Mouse (Mus musculus): ENCODE results near the gene Tex47. TPM values are rescaled to one million over a fixed set of nuclear protein-coding genes. Genes with fewer than 3 reads are reported as not detected.
A peak's percentile ranks its signal among the peaks of the same experiment; 100 is the strongest.

Gene Tex47
- not detected in 2 replicates for polyA plus RNA-seq (2014; fragmentation: Nextera tagmentation; extraction: Ambion mirVana)

- no peak for ATAC-seq (ENCODE audit: insufficient number of reproducible peaks, low FRiP score, low TSS enrichment, low read depth)
- no peaks in the 10 kb centered on the region for H3K27me3 ChIP-seq (ENCODE audit: control insufficient read depth, insufficient read depth, low read length)
- H3K4me1 ChIP-seq (ENCODE audit: control insufficient read depth, insufficient read depth, low read length), result no peaks in the 10 kb centered on the region
- H3K36me3 ChIP-seq (ENCODE audit: control insufficient read depth, insufficient read depth, low read length), result no peaks in the 10 kb centered on the region
- H3K9me3 ChIP-seq (ENCODE audit: control insufficient read depth, low read length), result no peaks in the 10 kb centered on the region
- no peak within 1 kb of the TSS for H3K9ac ChIP-seq (ENCODE audit: low read length)
- no peak within 1 kb of the TSS for H3K4me3 ChIP-seq (ENCODE audit: low read depth, low read length)
- 85% methylated on average over 1 of the region's 1 CpGs for WGBS
- DNase-seq (ENCODE audit: low spot score), result no peak
- no peak within 1 kb of the TSS for H3K27ac ChIP-seq (replicated peaks; ENCODE audit: low read depth, low read length)
- no peak within 1 kb of the TSS for H3K4me2 ChIP-seq (ENCODE audit: low read depth, severe bottlenecking)
Observed at GRCm38 (mm10) chr5:7303819-7304218, at the start of gene Tex47. Tex47 (plus strand) TSS chr5:7304119.

- H3K36me3 ChIP-seq (ENCODE audit: control insufficient read depth, insufficient read depth, low read length), result no peaks in the 10 kb centered on the region
- H3K9ac ChIP-seq (ENCODE audit: low read length), result no peak overlapping the region
- no peaks in the 10 kb centered on the region for H3K4me1 ChIP-seq (ENCODE audit: control insufficient read depth, insufficient read depth, low read length)
- no peak for ATAC-seq (ENCODE audit: insufficient number of reproducible peaks, low FRiP score, low TSS enrichment, low read depth)
- no peak overlapping the region for H3K27ac ChIP-seq (replicated peaks; ENCODE audit: low read depth, low read length)
- WGBS, result 88% methylated on average over 7 of the region's 7 CpGs
- no peak for DNase-seq (ENCODE audit: low spot score)
- H3K4me2 ChIP-seq (ENCODE audit: low read depth, severe bottlenecking), result no peak overlapping the region
- H3K4me3 ChIP-seq (ENCODE audit: low read depth, low read length), result no peak overlapping the region
- H3K9me3 ChIP-seq (ENCODE audit: control insufficient read depth, low read length), result no peaks in the 10 kb centered on the region
- H3K27me3 ChIP-seq (ENCODE audit: control insufficient read depth, insufficient read depth, low read length), result no peaks in the 10 kb centered on the region
Observed at GRCm38 (mm10) chr5:7276659-7277455, 27.1 kb upstream of the Tex47 start.

- Histone ChIP-seq H3K4me3 (ENCODE audit: low read depth, low read length) (no peak overlapping the region), H3K4me2 (ENCODE audit: low read depth, severe bottlenecking) (no peak overlapping the region), H3K36me3 (ENCODE audit: control insufficient read depth, insufficient read depth, low read length) (no peaks in the 10 kb centered on the region), H3K9me3 (ENCODE audit: control insufficient read depth, low read length) (no peaks in the 10 kb centered on the region), H3K4me1 (ENCODE audit: control insufficient read depth, insufficient read depth, low read length) (no peaks in the 10 kb centered on the region), H3K27me3 (ENCODE audit: control insufficient read depth, insufficient read depth, low read length) (no peaks in the 10 kb centered on the region), H3K27ac (replicated peaks; ENCODE audit: low read depth, low read length) (no peak overlapping the region), H3K9ac (ENCODE audit: low read length) (no peak overlapping the region)
- 92% methylated on average over 1 of the region's 1 CpGs for WGBS
- ATAC-seq (ENCODE audit: insufficient number of reproducible peaks, low FRiP score, low TSS enrichment, low read depth), result no peak
- DNase-seq (ENCODE audit: low spot score), result no peak
Observed at GRCm38 (mm10) chr5:7284336-7284735, 19.6 kb upstream of the Tex47 start.

- Histone ChIP-seq H3K36me3 (ENCODE audit: control insufficient read depth, insufficient read depth, low read length) (no peaks in the 10 kb centered on the region), H3K9me3 (ENCODE audit: control insufficient read depth, low read length) (no peaks in the 10 kb centered on the region), H3K4me3 (ENCODE audit: low read depth, low read length) (no peak overlapping the region), H3K27ac (replicated peaks; ENCODE audit: low read depth, low read length) (no peak overlapping the region), H3K4me1 (ENCODE audit: control insufficient read depth, insufficient read depth, low read length) (no peaks in the 10 kb centered on the region), H3K4me2 (ENCODE audit: low read depth, severe bottlenecking) (no peak overlapping the region), H3K9ac (ENCODE audit: low read length) (no peak overlapping the region), H3K27me3 (ENCODE audit: control insufficient read depth, insufficient read depth, low read length) (no peaks in the 10 kb centered on the region)
- no peak for DNase-seq (ENCODE audit: low spot score)
- no peak for ATAC-seq (ENCODE audit: insufficient number of reproducible peaks, low FRiP score, low TSS enrichment, low read depth)
- 74% methylated on average over 1 of the region's 1 CpGs for WGBS
Observed at GRCm38 (mm10) chr5:7302969-7303368, 950 bp upstream of the Tex47 start.

- ATAC-seq (ENCODE audit: insufficient number of reproducible peaks, low FRiP score, low TSS enrichment, low read depth) (no peak), DNase-seq (ENCODE audit: low spot score) (no peak)
- no peaks in the 10 kb centered on the region for H3K4me1 ChIP-seq (ENCODE audit: control insufficient read depth, insufficient read depth, low read length)
- H3K9ac ChIP-seq (ENCODE audit: low read length), result no peak overlapping the region
- no peak overlapping the region for H3K4me2 ChIP-seq (ENCODE audit: low read depth, severe bottlenecking)
- H3K4me3 ChIP-seq (ENCODE audit: low read depth, low read length), result no peak overlapping the region
- 88% methylated on average over 4 of the region's 4 CpGs for WGBS
- H3K36me3 ChIP-seq (ENCODE audit: control insufficient read depth, insufficient read depth, low read length), result no peaks in the 10 kb centered on the region
- H3K27ac ChIP-seq (replicated peaks; ENCODE audit: low read depth, low read length), result no peak overlapping the region
- no peaks in the 10 kb centered on the region for H3K9me3 ChIP-seq (ENCODE audit: control insufficient read depth, low read length)
- H3K27me3 ChIP-seq (ENCODE audit: control insufficient read depth, insufficient read depth, low read length), result no peaks in the 10 kb centered on the region
Observed at GRCm38 (mm10) chr5:7325594-7325993, 21.7 kb downstream of the Tex47 start.

GRCm38 (mm10) chr5:7344145-7345010 lies 40.5 kb downstream of the Tex47 start, which contains the start of gene Zfp804b:
Zfp804b (minus strand) TSS chr5:7344756.
- peak within 1 kb of the TSS; percentile 97 for H3K4me2 ChIP-seq (ENCODE audit: low read depth, severe bottlenecking)
- DNase-seq (ENCODE audit: low spot score) (peak; percentile 72), ATAC-seq (ENCODE audit: insufficient number of reproducible peaks, low FRiP score, low TSS enrichment, low read depth) (peak; percentile 92)
- H3K36me3 ChIP-seq (ENCODE audit: control insufficient read depth, insufficient read depth, low read length), result no peaks in the 10 kb centered on the region
- no peaks in the 10 kb centered on the region; the same call in 1 of the 2 replicates for H3K9me3 ChIP-seq (ENCODE audit: control insufficient read depth, low read length)
- under 1% methylated on average over 50 of the region's 50 CpGs for WGBS
- no peaks in the 10 kb centered on the region for H3K27me3 ChIP-seq (ENCODE audit: control insufficient read depth, insufficient read depth, low read length)
- no peaks in the 10 kb centered on the region for H3K4me1 ChIP-seq (ENCODE audit: control insufficient read depth, insufficient read depth, low read length)
- no peak within 1 kb of the TSS for H3K27ac ChIP-seq (replicated peaks; ENCODE audit: low read depth, low read length)
- peak within 1 kb of the TSS; percentile 30 for H3K9ac ChIP-seq (ENCODE audit: low read length)
- peak within 1 kb of the TSS; percentile 46 for H3K4me3 ChIP-seq (ENCODE audit: low read depth, low read length)

- Histone ChIP-seq H3K36me3 (ENCODE audit: control insufficient read depth, insufficient read depth, low read length) (no peaks in the 10 kb centered on the region), H3K9ac (ENCODE audit: low read length) (peak overlapping the region; percentile 22), H3K27ac (replicated peaks; ENCODE audit: low read depth, low read length) (no peak overlapping the region), H3K4me1 (ENCODE audit: control insufficient read depth, insufficient read depth, low read length) (no peaks in the 10 kb centered on the region), H3K27me3 (ENCODE audit: control insufficient read depth, insufficient read depth, low read length) (no peaks in the 10 kb centered on the region), H3K4me2 (ENCODE audit: low read depth, severe bottlenecking) (peak overlapping the region; percentile 97), H3K4me3 (ENCODE audit: low read depth, low read length) (peak overlapping the region; percentile 46), H3K9me3 (ENCODE audit: control insufficient read depth, low read length) (no peaks in the 10 kb centered on the region; the same call in 1 of the 2 replicates)
- WGBS, result 1% methylated on average over 11 of the region's 11 CpGs
- ATAC-seq (ENCODE audit: insufficient number of reproducible peaks, low FRiP score, low TSS enrichment, low read depth), result peak; percentile 35; the same call in 1 of the 2 replicates
- peak; percentile 42 for DNase-seq (ENCODE audit: low spot score)
Observed at GRCm38 (mm10) chr5:7345011-7345389, 41.1 kb downstream of the Tex47 start.
